8 mouse cellular contexts compared by ENCODE assay signal in genomic region chr16:29434712-29435111, GRCm38 (mm10). TPM values are rescaled to one million over a fixed set of nuclear protein-coding genes. Genes with fewer than 3 reads are reported as not detected.
DNase-seq lines count a peak whose midpoint lies in the region; ATAC-seq and TF ChIP-seq lines count a peak whose summit lies in the region.

No protein-coding gene starts in this region.

- TF ChIP-seq RAD21 in CH12.LX (IDR thresholded peaks at IDR 0.05; ENCODE audit: low read depth, low read length): peak; percentile 50

- no peaks in the 10 kb centered on the region for H3K9me3 ChIP-seq in CH12.LX (replicated peaks; ENCODE audit: low read length)

- no peak overlapping the region for H3K27ac ChIP-seq in CH12.LX (ENCODE audit: insufficient read depth, low read depth)

- no peak for TF ChIP-seq POLR2A in CH12.LX (IDR thresholded peaks at IDR 0.05; ENCODE audit: low read depth, low read length)

- no peak for TF ChIP-seq EP300 in CH12.LX (IDR thresholded peaks at IDR 0.05; ENCODE audit: low read length)

- peak; percentile 63 for DNase-seq in 3T3-L1 (ENCODE audit: low read depth, low spot score)
- DNase-seq in CH12.LX (ENCODE audit: extremely low read depth): peak; percentile 68
- peak; percentile 19 for DNase-seq in cerebellum, adult 8-10 months
- peak; percentile 52 for DNase-seq in kidney, postnatal 10 days
- peak; percentile 37 for DNase-seq in lung, postnatal 25 days (ENCODE audit: low spot score)
- DNase-seq in right cerebral cortex, postnatal 14 days: peak; percentile 62

- H3K36me3 ChIP-seq in CH12.LX (replicated peaks in 1 of 2; ENCODE audit: control insufficient read depth in 1 of 2, insufficient read depth in 1 of 2, low read length in 1 of 2): no peaks in the 10 kb centered on the region

- peak; percentile 71 to 78 for TF ChIP-seq CTCF in CH12.LX (conservative IDR thresholded peaks at IDR 0.05 in 1 of 2, IDR thresholded peaks at IDR 0.05 in 1 of 2; ENCODE audit: low read depth in 2 of 2, low read length in 2 of 2)

- no peak overlapping the region for H3K9ac ChIP-seq in CH12.LX (ENCODE audit: insufficient read depth, low read depth)

- H3K4me1 ChIP-seq in CH12.LX (ENCODE audit: control insufficient read depth in 1 of 2, insufficient read depth in 2 of 2): peaks cover 0 to 3% of the 10 kb centered on the region in 2 experiments; a peak in 1 of 4 replicates

- in situ Hi-C loops in CH12.LX (cut with MboI; ENCODE audit: low pct_ligation_motif_present, low pct_unique_long_range_greater_than_20kb, low sequenced_read_pairs): no loop called here

- dilution Hi-C loops in CH12.LX (cut with MboI; ENCODE audit: extremely low pct_ligation_motif_present, extremely low pct_unique_long_range_greater_than_20kb, low sequenced_read_pairs): no loop called here

- no peaks in the 10 kb centered on the region for H3K27me3 ChIP-seq in CH12.LX (replicated peaks)

- H3K4me3 ChIP-seq in CH12.LX (replicated peaks in 1 of 3; ENCODE audit: low read depth in 2 of 3, low read length in 2 of 3, poor library complexity in 1 of 3): no peak overlapping the region

- H3K79me2 ChIP-seq in CH12.LX (replicated peaks; ENCODE audit: control insufficient read depth, extremely low read depth, insufficient read depth, poor library complexity, severe bottlenecking): no peaks in the 10 kb centered on the region

- peak; percentile 99 for ATAC-seq in frontal cortex, adult (ENCODE audit: low TSS enrichment)
- ATAC-seq in monocyte, adult 5-6 weeks (replicated peaks; ENCODE audit: insufficient number of reproducible peaks, low FRiP score, low TSS enrichment, poor library complexity, severe bottlenecking): no peak

- no peak overlapping the region for H3K4me2 ChIP-seq in CH12.LX (ENCODE audit: insufficient read depth, low read depth, poor library complexity, severe bottlenecking)

TF ChIP-seq in CH12.LX, 34 proteins besides CTCF, POLR2A, EP300 and RAD21:
- TF ChIP-seq SMC3 (IDR thresholded peaks at IDR 0.05; ENCODE audit: low read depth, low read length) (peak; percentile 83), GABPA (IDR thresholded peaks at IDR 0.05; ENCODE audit: insufficient replicate concordance, low read depth, low read length) (no peak), JUND (conservative IDR thresholded peaks at IDR 0.05; ENCODE audit: low read depth, low read length) (no peak), IRF4 (IDR thresholded peaks at IDR 0.05; ENCODE audit: low read depth, low read length) (0 out of 2 replicates have a peak, but pooled peaks have one; percentile 30), CHD2 (IDR thresholded peaks at IDR 0.05; ENCODE audit: low read length) (no peak)

RNA-seq across cellular contexts. Expression of gene Atp13a5, which starts 56.2 kb away (rescaled TPM):
- total RNA-seq in CH12.LX (2012; rRNA removed) (not detected in 2 replicates), CH12.LX (2014; rRNA removed) (not detected in 2 replicates)
- polyA plus RNA-seq in CH12.LX (2012; ENCODE audit: insufficient read length, low read depth): not detected in 2 replicates
- not detected in 3 replicates for total RNA-seq in monocyte, adult 5-6 weeks (2017)
